Mouse (Mus musculus): Measurements from ENCODE around the gene Ankrd35.

- TF ChIP-seq POLR2A (IDR thresholded peaks at IDR 0.05; ENCODE audit: borderline replicate concordance, extremely low read depth, insufficient read depth, insufficient read length, poor library complexity, severe bottlenecking) (no peak), CTCF (IDR thresholded peaks at IDR 0.05; ENCODE audit: borderline replicate concordance, extremely low read depth, insufficient read depth, insufficient read length) (no peak)
Measured at GRCm38 (mm10) chr3:96634015-96634414, 35.9 kb upstream of the Ankrd35 start.
